Mouse (Mus musculus): ENCODE results near the gene Nr1h5. TPM values are rescaled to one million over a fixed set of nuclear protein-coding genes. Genes with fewer than 3 reads are reported as not detected.

The Nr1h5 gene
- total and polyA plus RNA-seq, 2 experiments from 2014 or later: 0.17 to 0.52 TPM

- TF ChIP-seq CTCF (IDR thresholded peaks at IDR 0.05; ENCODE audit: low read depth): no peak
- Histone ChIP-seq H3K36me3 (ENCODE audit: insufficient read depth) (no peaks in the 10 kb centered on the region), H3K9me3 (ENCODE audit: low read length) (no peaks in the 10 kb centered on the region), H3K9ac (no peak overlapping the region), H3K27me3 (ENCODE audit: insufficient read depth, low read length) (no peaks in the 10 kb centered on the region), H3K4me2 (ENCODE audit: low read depth) (no peak overlapping the region), H3K27ac (ENCODE audit: low read depth, low read length) (no peak overlapping the region), H3K4me3 (ENCODE audit: low read depth, low read length) (no peak overlapping the region), H3K4me1 (ENCODE audit: insufficient read depth) (peaks cover 4% of the 10 kb centered on the region; the same call in 1 of the 2 replicates)
- ATAC-seq (no peak), DNase-seq (no peak)
- WGBS: 77% methylated on average over 8 of the region's 8 CpGs
These were observed 27.1 kb upstream of the Nr1h5 start for GRCm38 (mm10) chr3:102991041-102991440.

- H3K36me3 ChIP-seq (ENCODE audit: insufficient read depth): no peaks in the 10 kb centered on the region
- peak overlapping the region; percentile 38 for H3K4me2 ChIP-seq (ENCODE audit: low read depth)
- H3K4me1 ChIP-seq (ENCODE audit: insufficient read depth): no peaks in the 10 kb centered on the region; the same call in 1 of the 2 replicates
- no peak for DNase-seq
- TF ChIP-seq CTCF (IDR thresholded peaks at IDR 0.05; ENCODE audit: low read depth): no peak
- peak; percentile 17; the same call in 1 of the 2 replicates for ATAC-seq
- 8% methylated on average over 3 of the region's 3 CpGs for WGBS
- H3K4me3 ChIP-seq (ENCODE audit: low read depth, low read length): peak overlapping the region; percentile 18
- no peaks in the 10 kb centered on the region for H3K27me3 ChIP-seq (ENCODE audit: insufficient read depth, low read length)
- peak overlapping the region; percentile 80 for H3K27ac ChIP-seq (ENCODE audit: low read depth, low read length)
- H3K9me3 ChIP-seq (ENCODE audit: low read length): no peaks in the 10 kb centered on the region
- H3K9ac ChIP-seq: peak overlapping the region; percentile 42
These were observed 16.4 kb upstream of the Nr1h5 start for GRCm38 (mm10) chr3:102980349-102980736.

GRCm38 (mm10) chr3:102979550-102980348, 15.8 kb upstream of the Nr1h5 start:
- peak; percentile 40; the same call in 1 of the 2 replicates for TF ChIP-seq CTCF (IDR thresholded peaks at IDR 0.05; ENCODE audit: low read depth)
- peak overlapping the region; percentile 38 for H3K4me2 ChIP-seq (ENCODE audit: low read depth)
- H3K9ac ChIP-seq: peak overlapping the region; percentile 42
- H3K4me3 ChIP-seq (ENCODE audit: low read depth, low read length): peak overlapping the region; percentile 18
- peak; percentile 100 for ATAC-seq
- no peaks in the 10 kb centered on the region for H3K27me3 ChIP-seq (ENCODE audit: insufficient read depth, low read length)
- no peaks in the 10 kb centered on the region for H3K9me3 ChIP-seq (ENCODE audit: low read length)
- H3K27ac ChIP-seq (ENCODE audit: low read depth, low read length): peak overlapping the region; percentile 80
- DNase-seq: peak; percentile 88
- WGBS: 5% methylated on average over 10 of the region's 10 CpGs
- no peaks in the 10 kb centered on the region; the same call in 1 of the 2 replicates for H3K4me1 ChIP-seq (ENCODE audit: insufficient read depth)
- H3K36me3 ChIP-seq (ENCODE audit: insufficient read depth): no peaks in the 10 kb centered on the region

GRCm38 (mm10) chr3:102976906-102977305, 13.0 kb upstream of the Nr1h5 start:
- Histone ChIP-seq H3K27me3 (ENCODE audit: insufficient read depth, low read length) (no peaks in the 10 kb centered on the region), H3K36me3 (ENCODE audit: insufficient read depth) (no peaks in the 10 kb centered on the region), H3K4me1 (ENCODE audit: insufficient read depth) (no peaks in the 10 kb centered on the region; the same call in 1 of the 2 replicates), H3K9ac (no peak overlapping the region), H3K27ac (ENCODE audit: low read depth, low read length) (no peak overlapping the region), H3K4me2 (ENCODE audit: low read depth) (no peak overlapping the region), H3K9me3 (ENCODE audit: low read length) (no peaks in the 10 kb centered on the region), H3K4me3 (ENCODE audit: low read depth, low read length) (no peak overlapping the region)
- ATAC-seq: no peak
- WGBS: 81% methylated on average over 4 of the region's 4 CpGs
- TF ChIP-seq CTCF (IDR thresholded peaks at IDR 0.05; ENCODE audit: low read depth): no peak
- no peak for DNase-seq

GRCm38 (mm10) chr3:102970508-102970907, 6.6 kb upstream of the Nr1h5 start:
- TF ChIP-seq CTCF (IDR thresholded peaks at IDR 0.05; ENCODE audit: low read depth): no peak
- DNase-seq: no peak
- no peaks in the 10 kb centered on the region for H3K9me3 ChIP-seq (ENCODE audit: low read length)

GRCm38 (mm10) chr3:102970067-102970466, 6.1 kb upstream of the Nr1h5 start:
- ATAC-seq (no peak), DNase-seq (no peak)
- no peaks in the 10 kb centered on the region for H3K27me3 ChIP-seq (ENCODE audit: insufficient read depth, low read length)
- no peaks in the 10 kb centered on the region for H3K9me3 ChIP-seq (ENCODE audit: low read length)
- TF ChIP-seq CTCF (IDR thresholded peaks at IDR 0.05; ENCODE audit: low read depth): no peak
- WGBS: 47% methylated on average over 9 of the region's 9 CpGs
- no peak overlapping the region for H3K27ac ChIP-seq (ENCODE audit: low read depth, low read length)
- H3K4me1 ChIP-seq (ENCODE audit: insufficient read depth): no peaks in the 10 kb centered on the region
- H3K4me2 ChIP-seq (ENCODE audit: low read depth): no peak overlapping the region
- no peaks in the 10 kb centered on the region for H3K36me3 ChIP-seq (ENCODE audit: insufficient read depth)
- no peak overlapping the region for H3K4me3 ChIP-seq (ENCODE audit: low read depth, low read length)
- no peak overlapping the region for H3K9ac ChIP-seq

More at GRCm38 (mm10) chr3:102970508-102970907, 6.6 kb upstream of the Nr1h5 start:
- no peak overlapping the region for H3K9ac ChIP-seq
- H3K4me1 ChIP-seq (ENCODE audit: insufficient read depth): no peaks in the 10 kb centered on the region
- 83% methylated on average over 3 of the region's 3 CpGs for WGBS
- no peak overlapping the region for H3K4me3 ChIP-seq (ENCODE audit: low read depth, low read length)
- no peak overlapping the region for H3K4me2 ChIP-seq (ENCODE audit: low read depth)
- ATAC-seq: no peak
- no peaks in the 10 kb centered on the region for H3K27me3 ChIP-seq (ENCODE audit: insufficient read depth, low read length)
- no peaks in the 10 kb centered on the region for H3K36me3 ChIP-seq (ENCODE audit: insufficient read depth)
- H3K27ac ChIP-seq (ENCODE audit: low read depth, low read length): no peak overlapping the region

GRCm38 (mm10) chr3:102955596-102955995, 8.3 kb downstream of the Nr1h5 start:
- 47% methylated on average over 3 of the region's 3 CpGs for WGBS
- Histone ChIP-seq H3K36me3 (ENCODE audit: insufficient read depth) (no peaks in the 10 kb centered on the region), H3K9me3 (ENCODE audit: low read length) (no peaks in the 10 kb centered on the region), H3K9ac (no peak overlapping the region), H3K27me3 (ENCODE audit: insufficient read depth, low read length) (no peaks in the 10 kb centered on the region), H3K27ac (ENCODE audit: low read depth, low read length) (no peak overlapping the region), H3K4me2 (ENCODE audit: low read depth) (no peak overlapping the region), H3K4me1 (ENCODE audit: insufficient read depth) (no peaks in the 10 kb centered on the region), H3K4me3 (ENCODE audit: low read depth, low read length) (no peak overlapping the region)
- no peak for DNase-seq
- no peak for TF ChIP-seq CTCF (IDR thresholded peaks at IDR 0.05; ENCODE audit: low read depth)
- ATAC-seq: no peak
